Mouse (Mus musculus) lung, embryonic 16.5 days (tissue): ENCODE measurements around the gene Usp39. TPM values are rescaled to one million over a fixed set of nuclear protein-coding genes. Genes with fewer than 3 reads are reported as not detected.
A peak's percentile ranks its signal among the peaks of the same experiment; 100 is the strongest.

ENCODE experiments used
- ATAC-seq: fragments of 200-750 bp; cut with Nextera tagmentation; 2 replicates; pipeline ENCODE4 v1.8.0; 2017; ENCODE audit warnings: low read depth, mild to moderate bottlenecking, moderate library complexity
- H3K27ac ChIP-seq: fragments of 300-500 bp; sonication (generic); 2 replicates; pipeline ENCODE4 v1.5.1; 2014; ENCODE audit warnings: mild to moderate bottlenecking, control low read depth, low read length
- H3K27me3 ChIP-seq: fragments of 300-500 bp; sonication (generic); 2 replicates; pipeline ENCODE4 v1.6.1; 2014; ENCODE audit warnings: low read depth, low read length, mixed read lengths; ENCODE audit not compliant: control insufficient read depth, insufficient read depth
- H3K36me3 ChIP-seq: fragments of 300-500 bp; sonication (generic); 2 replicates; pipeline ENCODE4 v1.6.1; 2014; ENCODE audit warnings: low read length; ENCODE audit not compliant: control insufficient read depth, insufficient read depth
- H3K4me1 ChIP-seq: fragments of 300-500 bp; sonication (generic); replicated peaks from 2 replicates; pipeline ENCODE4 v1.6.1; 2014; ENCODE audit warnings: low read length, mixed read lengths; ENCODE audit not compliant: control insufficient read depth, insufficient read depth
- H3K4me2 ChIP-seq: fragments of 300-500 bp; sonication (generic); 2 replicates; pipeline ENCODE4 v1.6.1; 2014; ENCODE audit warnings: low read depth, low read length, control low read depth
- H3K4me3 ChIP-seq: fragments of 300-500 bp; sonication (generic); 2 replicates; pipeline ENCODE4 v1.5.1; 2014; ENCODE audit warnings: mild to moderate bottlenecking, low read length, control low read depth
- H3K9ac ChIP-seq: fragments of 300-500 bp; sonication (generic); 2 replicates; pipeline ENCODE4 v1.6.1; 2014; ENCODE audit warnings: low read length, control low read depth
- H3K9me3 ChIP-seq: fragments of 300-500 bp; sonication (generic); 2 replicates; pipeline ENCODE4 v1.6.1; 2016; ENCODE audit warnings: low read length; ENCODE audit not compliant: control insufficient read depth
- WGBS: fragments of 180-500 bp; shearing (Covaris S2); extraction: QIAGEN DNeasy Blood & Tissue Kit; methylation state at CpG from one replicate; pipeline ENCODE4 v1.1.7; 2014; 5-methylcytosine and 5-hydroxymethylcytosine counted together
- polyA plus RNA-seq: library from polyadenylated mRNA; unstranded; fragments of >200 nt; fragmentation: Nextera tagmentation; extraction: Ambion mirVana; gene quantifications from 2 replicates; pipeline ENCODE4 v1.2.1, GENCODE M21; 2015

Usp39 gene
- polyA plus RNA-seq, 1 experiment from 2014 or later: 39.2 TPM

DNA sequence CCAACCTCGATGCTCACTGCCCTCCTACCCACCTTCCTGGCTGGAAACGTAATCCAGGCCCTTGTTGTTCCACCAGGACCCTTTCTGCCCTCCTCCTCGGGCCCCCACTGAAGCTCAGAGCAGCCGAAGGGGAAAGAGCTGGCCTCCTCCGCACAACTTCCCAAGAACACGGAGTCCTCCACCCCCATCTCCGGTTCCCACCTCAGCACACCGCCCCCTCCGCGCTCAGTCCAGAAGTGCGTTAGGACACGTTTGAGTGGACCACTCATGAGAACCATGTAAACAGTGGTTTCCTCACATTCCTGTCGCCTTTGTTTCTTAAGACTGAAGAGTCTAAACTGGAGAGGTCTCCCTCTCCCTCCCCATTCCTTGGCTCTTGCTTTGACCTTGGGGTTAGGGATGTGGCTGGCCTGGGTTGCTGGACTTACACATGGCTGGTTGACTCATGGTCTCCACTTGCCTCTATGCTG lies 68.0 kb downstream of the Usp39 start:
- Histone ChIP-seq H3K36me3 (no peaks in the 10 kb centered on the region), H3K9me3 (no peaks in the 10 kb centered on the region; the same call in 1 of the 2 replicates), H3K9ac (peak overlapping the region; percentile 57), H3K4me3 (peak overlapping the region; percentile 26), H3K4me1 (peaks cover 40% of the 10 kb centered on the region), H3K27me3 (no peaks in the 10 kb centered on the region), H3K4me2 (peak overlapping the region; percentile 27), H3K27ac (peak overlapping the region; percentile 99)
- 45% methylated on average over 13 of the region's 13 CpGs for WGBS
- peak; percentile 90 for ATAC-seq

DNA sequence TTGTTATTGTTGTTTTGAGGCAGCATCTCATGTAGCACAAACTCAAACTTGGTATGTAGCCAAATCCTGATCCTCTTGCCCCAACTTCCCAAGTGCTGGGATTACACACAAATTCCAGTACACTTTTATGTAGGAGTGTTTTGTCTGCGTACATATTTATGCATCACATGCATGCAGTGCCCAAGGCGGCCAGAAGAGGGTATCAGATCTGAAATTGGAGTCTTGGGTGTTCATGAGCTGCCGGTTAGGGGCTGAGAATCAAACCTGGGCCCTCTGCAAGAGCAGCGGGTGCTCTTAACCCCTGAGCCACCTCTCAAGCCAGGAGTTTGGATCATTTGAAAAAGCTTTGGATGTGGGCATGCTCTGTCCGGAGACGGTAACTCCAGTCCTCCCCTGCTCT lies 68.8 kb downstream of the Usp39 start:
- H3K4me1 ChIP-seq: peaks cover 42% of the 10 kb centered on the region
- no peak for ATAC-seq
- no peaks in the 10 kb centered on the region for H3K36me3 ChIP-seq
- peak overlapping the region; percentile 99 for H3K27ac ChIP-seq
- 91% methylated on average over 6 of the region's 6 CpGs for WGBS
- H3K9ac ChIP-seq: no peak overlapping the region
- no peaks in the 10 kb centered on the region for H3K27me3 ChIP-seq
- no peak overlapping the region for H3K4me2 ChIP-seq
- H3K4me3 ChIP-seq: no peak overlapping the region
- no peaks in the 10 kb centered on the region; the same call in 1 of the 2 replicates for H3K9me3 ChIP-seq

DNA sequence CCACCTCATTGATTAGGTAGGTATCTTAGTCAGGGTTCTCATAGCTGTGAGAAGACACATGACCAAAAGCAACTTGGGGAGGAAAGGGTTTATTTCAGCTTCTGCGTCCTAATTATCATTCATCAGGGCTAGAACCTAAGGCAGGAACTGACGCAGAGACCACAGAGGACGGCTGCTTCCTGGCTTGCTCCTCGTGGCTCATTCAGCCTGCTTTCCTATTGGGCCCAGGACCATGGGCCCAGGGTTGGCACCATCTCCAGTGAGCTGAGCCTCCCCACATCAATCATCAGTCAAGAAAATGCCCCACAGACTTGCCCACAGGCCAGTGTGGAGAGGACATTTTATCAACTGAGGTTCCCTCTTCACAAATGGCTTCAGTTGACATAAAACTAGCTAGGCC lies 69.5 kb downstream of the Usp39 start:
- no peak overlapping the region for H3K4me2 ChIP-seq
- 72% methylated on average over 4 of the region's 4 CpGs for WGBS
- H3K4me3 ChIP-seq: no peak overlapping the region
- ATAC-seq: no peak
- H3K4me1 ChIP-seq: peaks cover 42% of the 10 kb centered on the region
- H3K36me3 ChIP-seq: no peaks in the 10 kb centered on the region
- no peak overlapping the region for H3K9ac ChIP-seq
- H3K9me3 ChIP-seq: no peaks in the 10 kb centered on the region; the same call in 1 of the 2 replicates
- H3K27me3 ChIP-seq: no peaks in the 10 kb centered on the region
- H3K27ac ChIP-seq: no peak overlapping the region

DNA sequence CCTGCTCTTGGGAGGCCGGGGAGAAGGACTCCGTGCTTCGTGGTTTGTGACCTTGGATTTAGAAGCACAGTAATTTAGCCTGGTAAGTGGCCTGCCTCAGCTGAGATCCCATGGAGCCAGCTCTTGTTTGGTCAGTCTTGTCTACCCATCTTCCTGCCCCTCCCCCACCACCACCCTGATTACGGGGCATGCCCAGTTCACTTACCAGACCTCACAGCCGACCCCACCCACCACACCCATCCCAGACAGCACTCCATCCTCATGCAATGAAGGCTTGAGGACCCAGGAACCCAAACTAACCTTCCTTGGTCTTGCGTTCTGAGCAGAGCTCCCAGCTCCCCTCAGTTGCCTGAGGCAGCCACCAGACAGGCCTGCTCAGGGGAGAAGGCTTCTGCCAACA lies 71.8 kb downstream of the Usp39 start:
- Histone ChIP-seq H3K9me3 (no peaks in the 10 kb centered on the region; the same call in 1 of the 2 replicates), H3K27ac (peak overlapping the region; percentile 89), H3K36me3 (no peaks in the 10 kb centered on the region), H3K4me1 (peaks cover 27% of the 10 kb centered on the region), H3K27me3 (no peaks in the 10 kb centered on the region), H3K9ac (no peak overlapping the region), H3K4me3 (no peak overlapping the region), H3K4me2 (no peak overlapping the region)
- no peak for ATAC-seq
- WGBS: 64% methylated on average over 6 of the region's 6 CpGs

DNA sequence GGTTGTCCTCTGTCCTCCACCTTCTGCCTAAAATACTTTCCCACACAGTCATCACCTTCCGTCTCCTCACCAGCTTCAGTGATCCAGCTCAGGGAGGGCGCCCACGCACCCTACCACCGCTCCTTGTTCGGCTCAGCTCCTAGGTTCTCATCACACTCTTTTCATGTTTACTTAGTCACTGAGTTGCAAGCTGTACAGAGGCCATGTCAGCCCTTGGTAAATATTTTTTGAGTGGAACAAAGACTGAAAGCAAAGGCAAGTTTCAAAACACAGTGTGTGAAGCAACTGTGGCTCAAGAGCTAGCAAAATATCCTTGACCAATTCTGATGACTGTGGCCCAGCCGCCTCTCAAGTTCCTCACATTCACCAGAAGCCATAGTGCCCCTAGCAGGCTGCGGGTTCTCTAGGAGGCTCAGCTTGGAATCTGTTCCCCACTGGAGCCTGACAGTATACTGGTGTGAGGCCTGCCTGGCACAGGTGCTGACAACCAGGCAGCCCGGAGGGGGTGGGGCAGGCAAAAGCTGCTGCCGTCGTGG lies 72.8 kb downstream of the Usp39 start:
- Histone ChIP-seq H3K4me1 (peaks cover 19% of the 10 kb centered on the region), H3K9me3 (no peaks in the 10 kb centered on the region; the same call in 1 of the 2 replicates), H3K4me2 (no peak overlapping the region), H3K4me3 (no peak overlapping the region), H3K27me3 (no peaks in the 10 kb centered on the region), H3K36me3 (no peaks in the 10 kb centered on the region), H3K27ac (peak overlapping the region; percentile 89), H3K9ac (no peak overlapping the region)
- peak; percentile 68 for ATAC-seq
- 47% methylated on average over 10 of the region's 10 CpGs for WGBS

DNA sequence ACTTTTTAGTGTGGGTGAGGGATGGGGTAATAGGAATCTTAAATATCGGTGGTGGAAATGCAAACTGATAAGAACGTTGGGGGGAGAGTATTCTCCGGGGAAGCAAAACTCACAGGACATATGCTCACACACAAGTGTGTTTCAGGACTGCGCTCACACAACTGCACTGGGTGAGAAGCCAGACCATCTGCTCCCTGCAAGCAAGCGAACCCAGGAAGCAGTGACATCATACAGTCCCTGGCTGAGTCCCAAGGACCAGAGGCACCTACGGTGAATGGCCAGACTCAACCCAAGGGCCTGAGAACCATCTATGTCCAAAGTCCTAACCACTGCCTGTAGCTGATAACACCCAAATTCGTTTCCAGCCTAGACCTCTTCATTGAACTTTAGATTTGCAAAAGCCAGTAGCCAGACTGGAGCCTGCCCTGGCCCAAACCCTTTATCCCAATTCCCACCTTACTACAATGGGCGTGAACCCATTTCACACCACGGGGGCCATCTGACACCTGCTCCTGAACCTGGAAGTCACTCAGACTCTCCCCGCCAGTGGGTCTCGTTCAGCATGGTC lies 73.9 kb downstream of the Usp39 start:
- H3K4me3 ChIP-seq: no peak overlapping the region
- WGBS: 64% methylated on average over 11 of the region's 11 CpGs
- no peaks in the 10 kb centered on the region; the same call in 1 of the 2 replicates for H3K9me3 ChIP-seq
- ATAC-seq: no peak
- H3K9ac ChIP-seq: no peak overlapping the region
- H3K27me3 ChIP-seq: no peaks in the 10 kb centered on the region
- H3K4me2 ChIP-seq: no peak overlapping the region
- peak overlapping the region; percentile 89; the same call in 1 of the 2 replicates for H3K27ac ChIP-seq
- no peaks in the 10 kb centered on the region for H3K36me3 ChIP-seq
- H3K4me1 ChIP-seq: peaks cover 12% of the 10 kb centered on the region; the same call in 1 of the 2 replicates

DNA sequence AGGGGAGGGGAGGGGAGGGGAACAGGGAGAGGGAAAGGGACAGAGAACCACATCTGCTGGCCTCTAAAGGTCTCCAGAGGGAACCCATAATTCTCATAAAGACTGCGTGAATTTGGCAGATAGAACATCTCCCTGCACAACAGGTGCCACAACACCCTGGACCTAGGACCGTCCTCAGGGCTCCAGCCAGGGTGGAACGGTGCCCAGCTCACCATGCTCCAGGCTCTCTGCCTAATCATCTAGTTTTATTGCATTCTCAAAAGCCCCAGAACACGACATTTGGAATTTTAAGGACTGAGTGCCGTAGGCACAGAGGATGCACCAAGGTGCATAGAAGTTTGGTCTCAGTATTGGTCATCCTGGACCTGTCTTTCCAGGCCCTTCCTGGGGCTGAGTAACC lies 74.7 kb downstream of the Usp39 start:
- no peaks in the 10 kb centered on the region for H3K27me3 ChIP-seq
- H3K36me3 ChIP-seq: no peaks in the 10 kb centered on the region
- no peak overlapping the region for H3K4me2 ChIP-seq
- 78% methylated on average over 5 of the region's 5 CpGs for WGBS
- ATAC-seq: no peak
- H3K4me1 ChIP-seq: peaks cover 12% of the 10 kb centered on the region; the same call in 1 of the 2 replicates
- H3K9me3 ChIP-seq: no peaks in the 10 kb centered on the region
- no peak overlapping the region for H3K27ac ChIP-seq
- no peak overlapping the region for H3K9ac ChIP-seq
- H3K4me3 ChIP-seq: no peak overlapping the region

Other genes with a start within 250 kb of the Usp39 start
- 40.5 and 43.1 TPM in 2 replicates for gene St3gal5, start 247.6 kb downstream of the Usp39 start, polyA plus RNA-seq
- 32.2 and 35.3 TPM in 2 replicates for gene Atoh8, start 109.6 kb downstream of the Usp39 start, polyA plus RNA-seq
- 275 and 324 TPM in 2 replicates for gene Sftpb, start 40.6 kb downstream of the Usp39 start, polyA plus RNA-seq
- 31.6 and 33.2 TPM in 2 replicates for gene 0610030E20Rik, start 2.1 kb upstream of the Usp39 start, polyA plus RNA-seq
- 15.8 and 16.8 TPM in 2 replicates for gene Tmem150a, start 10.3 kb upstream of the Usp39 start, polyA plus RNA-seq
- gene Rnf181, start 21.8 kb upstream of the Usp39 start, polyA plus RNA-seq: 149 and 152 TPM in 2 replicates
- 43.0 and 46.3 TPM in 2 replicates for gene Vamp5, start 35.3 kb upstream of the Usp39 start, polyA plus RNA-seq
- 217 and 246 TPM in 2 replicates for gene Vamp8, start 45.5 kb upstream of the Usp39 start, polyA plus RNA-seq
- 38.7 and 42.6 TPM in 2 replicates for gene Ggcx, start 69.1 kb upstream of the Usp39 start, polyA plus RNA-seq
- 336 and 340 TPM in 2 replicates for gene Mat2a, start 94.4 kb upstream of the Usp39 start, polyA plus RNA-seq
- gene Sh2d6, start 176.5 kb upstream of the Usp39 start, polyA plus RNA-seq: not detected in 2 replicates
- gene Capg, start 199.2 kb upstream of the Usp39 start, polyA plus RNA-seq: 75.8 and 82.9 TPM in 2 replicates